Mouse (Mus musculus) ES-E14 (cell line): ENCODE data around the gene Tlk2.

Source experiments
- CHD2 ChIP-seq: IDR thresholded peaks from 2 replicates; pipeline ENCODE4 v1.6.1; 2014; ENCODE audit warnings: mild to moderate bottlenecking, low read depth, low read length, inconsistent platforms
- HCFC1 ChIP-seq: IDR thresholded peaks from 2 replicates; pipeline ENCODE4 v1.6.1; 2012; ENCODE audit warnings: low read length, inconsistent platforms, borderline replicate concordance; ENCODE audit not compliant: insufficient read depth
- ZC3H11A ChIP-seq: IDR thresholded peaks from 2 replicates; pipeline ENCODE4 v1.6.1; 2012; ENCODE audit warnings: low read depth, mild to moderate bottlenecking, inconsistent platforms, low read length, borderline replicate concordance
- ZNF384 ChIP-seq: IDR thresholded peaks from 2 replicates; pipeline ENCODE4 v1.6.1; 2012; ENCODE audit warnings: low read depth, low read length, inconsistent platforms

- TF ChIP-seq ZC3H11A: no peak
- peak; percentile 83 for TF ChIP-seq ZNF384
- TF ChIP-seq CHD2: no peak
- no peak for TF ChIP-seq HCFC1
Observed at GRCm38 (mm10) chr11:105152017-105152300, 26.6 kb upstream of the Tlk2 start.
